15 mouse cellular contexts compared by ENCODE assay signal in genomic region chr12:104580796-104581195, GRCm38 (mm10).
DNase-seq lines count a peak whose midpoint lies in the region; ATAC-seq lines count a peak whose summit lies in the region.
"Had no signal": no experiment of that assay in that cellular context is flagged by ENCODE, and none has a peak within 500 bp of the region (broad histone marks: within the 10 kb centered on the region; RNA-seq: fewer than 3 reads in every experiment).

No protein-coding gene starts in this region.

- no peak for ATAC-seq in embryonic facial prominence, embryonic 12.5 days (ENCODE audit: insufficient number of reproducible peaks, insufficient read depth, low FRiP score, low TSS enrichment)
- no peak for ATAC-seq in limb, embryonic 12.5 days (ENCODE audit: insufficient number of reproducible peaks, insufficient read depth, low FRiP score, low TSS enrichment, low read depth)
- ATAC-seq: forebrain, embryonic 15.5 days had no signal

- H3K4me2 ChIP-seq in embryonic facial prominence, embryonic 12.5 days (replicated peaks): no peak overlapping the region
- H3K4me2 ChIP-seq in limb, embryonic 12.5 days: no peak overlapping the region
- H3K4me2 ChIP-seq: forebrain, embryonic 15.5 days; heart, embryonic 13.5 days; hindbrain, embryonic 15.5 days had no signal

- H3K4me3 ChIP-seq in embryonic facial prominence, embryonic 12.5 days: no peak overlapping the region
- H3K4me3 ChIP-seq in embryonic facial prominence, embryonic 10.5 days: no peak overlapping the region
- H3K4me3 ChIP-seq in limb, embryonic 12.5 days (replicated peaks): no peak overlapping the region
- no peak overlapping the region for H3K4me3 ChIP-seq in limb, embryonic 10.5 days
- H3K4me3 ChIP-seq: forebrain, embryonic 15.5 days; heart, embryonic 13.5 days; hindbrain, embryonic 15.5 days had no signal

- H3K4me1 ChIP-seq in embryonic facial prominence, embryonic 12.5 days: peaks cover 17% of the 10 kb centered on the region
- H3K4me1 ChIP-seq in embryonic facial prominence, embryonic 10.5 days: peaks cover 34% of the 10 kb centered on the region
- peaks cover 47% of the 10 kb centered on the region for H3K4me1 ChIP-seq in limb, embryonic 12.5 days (replicated peaks)
- peaks cover 43% of the 10 kb centered on the region for H3K4me1 ChIP-seq in limb, embryonic 10.5 days
- H3K4me1 ChIP-seq: forebrain, embryonic 15.5 days had no signal

- H3K9ac ChIP-seq in embryonic facial prominence, embryonic 12.5 days: no peak overlapping the region
- no peak overlapping the region for H3K9ac ChIP-seq in limb, embryonic 12.5 days (replicated peaks)
- H3K9ac ChIP-seq: forebrain, embryonic 15.5 days; heart, embryonic 13.5 days; hindbrain, embryonic 15.5 days had no signal

- peak overlapping the region; percentile 30; the same call in 1 of the 2 replicates for H3K27ac ChIP-seq in embryonic facial prominence, embryonic 12.5 days
- no peak overlapping the region; the same call in 1 of the 2 replicates for H3K27ac ChIP-seq in embryonic facial prominence, embryonic 10.5 days (replicated peaks)
- peak overlapping the region; percentile 60; the same call in 1 of the 2 replicates for H3K27ac ChIP-seq in limb, embryonic 12.5 days
- no peak overlapping the region for H3K27ac ChIP-seq in limb, embryonic 10.5 days
- H3K27ac ChIP-seq: forebrain, embryonic 15.5 days; heart, embryonic 13.5 days; hindbrain, embryonic 15.5 days had no signal

- no peaks in the 10 kb centered on the region for H3K36me3 ChIP-seq in embryonic facial prominence, embryonic 12.5 days
- no peaks in the 10 kb centered on the region for H3K36me3 ChIP-seq in embryonic facial prominence, embryonic 10.5 days (replicated peaks)
- H3K36me3 ChIP-seq in limb, embryonic 12.5 days: no peaks in the 10 kb centered on the region
- H3K36me3 ChIP-seq in limb, embryonic 10.5 days: no peaks in the 10 kb centered on the region
- H3K36me3 ChIP-seq: forebrain, embryonic 15.5 days; heart, embryonic 13.5 days; hindbrain, embryonic 15.5 days had no signal

- 0 out of 2 replicates have a peak, but pooled peaks cover 7% of the 10 kb centered on the region for H3K27me3 ChIP-seq in embryonic facial prominence, embryonic 12.5 days
- peaks cover 22% of the 10 kb centered on the region; the same call in 1 of the 2 replicates for H3K27me3 ChIP-seq in embryonic facial prominence, embryonic 10.5 days (replicated peaks; ENCODE audit: low read depth, poor library complexity, severe bottlenecking)
- H3K27me3 ChIP-seq in limb, embryonic 12.5 days: peaks cover 37% of the 10 kb centered on the region
- peaks cover 27% of the 10 kb centered on the region for H3K27me3 ChIP-seq in limb, embryonic 10.5 days (ENCODE audit: low read depth, poor library complexity, severe bottlenecking)
- H3K27me3 ChIP-seq: forebrain, embryonic 15.5 days; hindbrain, embryonic 15.5 days had no signal

- 48% methylated on average over 7 of the region's 7 CpGs for WGBS in embryonic facial prominence, embryonic 12.5 days
- 62% methylated on average over 7 of the region's 7 CpGs for WGBS in embryonic facial prominence, embryonic 10.5 days
- 56% methylated on average over 7 of the region's 7 CpGs for WGBS in limb, embryonic 12.5 days
- WGBS in limb, embryonic 10.5 days: 82% methylated on average over 7 of the region's 7 CpGs

- no peaks in the 10 kb centered on the region for H3K9me3 ChIP-seq in embryonic facial prominence, embryonic 12.5 days
- no peaks in the 10 kb centered on the region for H3K9me3 ChIP-seq in embryonic facial prominence, embryonic 10.5 days
- no peaks in the 10 kb centered on the region for H3K9me3 ChIP-seq in limb, embryonic 12.5 days
- H3K9me3 ChIP-seq in limb, embryonic 10.5 days (replicated peaks): no peaks in the 10 kb centered on the region
- H3K9me3 ChIP-seq: forebrain, embryonic 15.5 days; heart, embryonic 13.5 days; hindbrain, embryonic 15.5 days had no signal

- DNase-seq in embryonic facial prominence, embryonic 10.5 days (ENCODE audit: low spot score): no peak
- no peak for DNase-seq in limb, embryonic 10.5 days (ENCODE audit: low spot score)
- peak; percentile 85 for DNase-seq in brain, adult 2 months (ENCODE audit: low read depth, low spot score)
- DNase-seq in right cerebral cortex, postnatal 14 days: no peak
- DNase-seq: adrenal gland, adult 2 months; adrenal gland, postnatal 25 days; cerebellum, adult 8-10 months; gastrocnemius, postnatal 36 days; heart, adult 11 months; heart, postnatal 36 days had no signal

Comparison
In these comparisons a context has a peak if more than half of its experiments do, and no peak if none do; other contexts are left out.
1. H3K27ac ChIP-seq: peak in embryonic facial prominence, embryonic 12.5 days (single experiment) and limb, embryonic 12.5 days (single experiment); none in embryonic facial prominence, embryonic 10.5 days (single experiment) and limb, embryonic 10.5 days (single experiment).